Mouse (Mus musculus) stomach, embryonic 14.5 days (tissue): ENCODE data around the gene Sash1. TPM values are rescaled to one million over a fixed set of nuclear protein-coding genes. Genes with fewer than 3 reads are reported as not detected.

Experiments used
- ATAC-seq: fragments of 200-750 bp; cut with Nextera tagmentation; 2 replicates; pipeline ENCODE4 v1.8.0; 2017; ENCODE audit warnings: low read depth, moderate TSS enrichment; ENCODE audit not compliant: insufficient number of reproducible peaks, insufficient read depth, low FRiP score
- H3K27ac ChIP-seq: fragments of 300-500 bp; sonication (generic); 2 replicates; pipeline ENCODE4 v1.5.1; 2014; ENCODE audit warnings: mild to moderate bottlenecking, low read length, moderate library complexity, mixed read lengths
- H3K27me3 ChIP-seq: fragments of 300-500 bp; sonication (generic); 2 replicates; pipeline ENCODE4 v1.6.1; 2014; ENCODE audit warnings: low read length, control low read depth, mixed read lengths; ENCODE audit not compliant: control insufficient read depth, insufficient read depth
- H3K36me3 ChIP-seq: fragments of 300-500 bp; sonication (generic); 2 replicates; pipeline ENCODE4 v1.6.1; 2014; ENCODE audit warnings: mild to moderate bottlenecking, control low read depth, low read length, moderate library complexity, mixed read lengths; ENCODE audit not compliant: control insufficient read depth, insufficient read depth
- H3K4me1 ChIP-seq: fragments of 300-500 bp; sonication (generic); 2 replicates; pipeline ENCODE4 v1.6.1; 2014; ENCODE audit warnings: low read length, control low read depth, mixed read lengths; ENCODE audit not compliant: control insufficient read depth, insufficient read depth
- H3K4me2 ChIP-seq: fragments of 300-500 bp; sonication (generic); replicated peaks from 2 replicates; pipeline ENCODE4 v1.6.1; 2014; ENCODE audit warnings: low read depth, low read length, control low read depth
- H3K4me3 ChIP-seq: fragments of 300-500 bp; sonication (generic); 2 replicates; pipeline ENCODE4 v1.5.1; 2014; ENCODE audit warnings: low read depth, low read length, control low read depth
- H3K9ac ChIP-seq: fragments of 300-500 bp; sonication (generic); replicated peaks from 2 replicates; pipeline ENCODE4 v1.6.1; 2014; ENCODE audit warnings: low read depth, mild to moderate bottlenecking, control low read depth, low read length, moderate library complexity, mixed read lengths
- H3K9me3 ChIP-seq: fragments of 300-500 bp; sonication (generic); 2 replicates; pipeline ENCODE4 v1.6.1; 2016; ENCODE audit warnings: low read depth, low read length, control low read depth; ENCODE audit not compliant: control insufficient read depth
- WGBS: fragments of 180-500 bp; shearing (Covaris S2); extraction: QIAGEN DNeasy Blood & Tissue Kit; methylation state at CpG from one replicate; pipeline ENCODE4 v1.1.7; 2014; 5-methylcytosine and 5-hydroxymethylcytosine counted together
- polyA plus RNA-seq: library from polyadenylated mRNA; unstranded; fragments of >200 nt; fragmentation: Nextera tagmentation; extraction: Ambion mirVana; gene quantifications from 2 replicates; pipeline ENCODE4 v1.2.1, GENCODE M21; 2014

Gene Sash1
- polyA plus RNA-seq, 1 experiment from 2014 or later: 9.3 TPM

DNA sequence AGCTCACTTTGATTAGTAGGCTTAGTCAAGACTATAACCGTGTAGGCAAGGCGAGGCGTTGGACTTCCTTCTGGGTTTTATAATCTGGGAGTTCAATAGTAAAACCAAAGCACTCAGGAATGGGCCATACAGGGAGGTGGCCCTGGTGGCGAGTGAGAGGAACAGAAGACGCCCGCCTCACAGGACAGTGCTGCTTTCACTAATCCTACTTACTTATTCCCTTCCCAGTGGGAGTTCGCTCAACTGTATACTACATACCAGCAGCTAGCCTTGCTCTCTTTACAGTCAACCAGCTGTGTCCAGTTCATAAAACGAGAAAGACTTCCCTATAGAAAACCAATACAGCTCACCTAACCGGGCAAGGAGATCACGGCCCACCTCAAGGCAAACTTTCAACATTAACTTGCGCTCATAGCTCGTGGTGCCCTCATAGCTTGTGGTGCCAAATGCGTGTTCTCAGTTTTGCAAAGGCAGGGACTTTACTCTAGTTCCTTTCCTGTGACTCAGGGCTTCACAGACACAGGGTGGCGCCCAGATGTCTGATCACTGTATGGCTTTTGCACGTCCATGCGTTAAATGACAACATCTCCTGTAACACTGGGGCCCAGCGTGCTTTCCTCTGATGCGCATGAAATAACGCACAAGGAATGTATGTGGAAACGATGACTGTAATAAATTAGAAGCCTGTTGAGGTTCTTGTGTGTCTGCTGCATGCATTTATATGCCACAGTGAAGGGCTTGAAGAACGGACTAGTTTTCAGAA lies 138.2 kb downstream of the Sash1 start:
- H3K36me3 ChIP-seq: peaks cover 8% of the 10 kb centered on the region
- 84% methylated on average over 21 of the region's 21 CpGs for WGBS

DNA sequence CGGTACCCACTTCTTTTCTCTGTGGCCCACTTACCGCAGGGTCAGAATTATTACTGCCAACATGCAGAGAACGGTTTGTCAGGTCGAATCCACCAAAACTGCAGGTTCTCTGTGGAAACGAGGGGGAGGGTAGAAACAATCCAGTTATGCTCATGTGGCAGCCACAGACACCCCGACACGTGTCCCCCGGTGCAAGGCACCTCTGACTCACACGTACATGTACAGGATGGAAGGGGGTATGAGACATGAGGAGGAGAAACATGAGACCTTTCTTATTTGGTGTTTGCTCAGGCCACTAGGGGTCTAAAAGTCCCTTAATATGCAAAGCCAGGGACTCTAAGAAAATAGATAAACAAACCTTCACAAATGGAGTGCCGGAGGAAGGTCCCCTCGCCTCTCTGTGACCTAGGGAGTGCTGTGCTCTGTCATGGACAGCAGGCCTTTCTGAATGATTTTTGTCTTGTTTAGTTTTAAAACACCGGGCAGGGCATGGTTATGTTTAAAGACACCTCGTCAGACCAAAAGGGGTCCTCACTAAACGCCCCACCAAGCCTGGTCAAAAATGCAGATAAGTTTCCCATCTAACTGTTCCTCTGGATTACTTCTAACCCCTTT lies 139.7 kb downstream of the Sash1 start:
- Histone ChIP-seq H3K4me1 (no peaks in the 10 kb centered on the region), H3K4me3 (no peak overlapping the region), H3K4me2 (no peak overlapping the region), H3K36me3 (peaks cover 14% of the 10 kb centered on the region), H3K9me3 (no peaks in the 10 kb centered on the region), H3K27me3 (no peaks in the 10 kb centered on the region), H3K9ac (no peak overlapping the region), H3K27ac (no peak overlapping the region)
- 59% methylated on average over 14 of the region's 14 CpGs for WGBS
- no peak for ATAC-seq

More for the DNA sequence above, 138.2 kb downstream of the Sash1 start:
- no peak for ATAC-seq
- Histone ChIP-seq H3K4me2 (no peak overlapping the region), H3K27me3 (no peaks in the 10 kb centered on the region), H3K9me3 (no peaks in the 10 kb centered on the region), H3K4me1 (no peaks in the 10 kb centered on the region), H3K4me3 (no peak overlapping the region), H3K9ac (no peak overlapping the region), H3K27ac (no peak overlapping the region)

DNA sequence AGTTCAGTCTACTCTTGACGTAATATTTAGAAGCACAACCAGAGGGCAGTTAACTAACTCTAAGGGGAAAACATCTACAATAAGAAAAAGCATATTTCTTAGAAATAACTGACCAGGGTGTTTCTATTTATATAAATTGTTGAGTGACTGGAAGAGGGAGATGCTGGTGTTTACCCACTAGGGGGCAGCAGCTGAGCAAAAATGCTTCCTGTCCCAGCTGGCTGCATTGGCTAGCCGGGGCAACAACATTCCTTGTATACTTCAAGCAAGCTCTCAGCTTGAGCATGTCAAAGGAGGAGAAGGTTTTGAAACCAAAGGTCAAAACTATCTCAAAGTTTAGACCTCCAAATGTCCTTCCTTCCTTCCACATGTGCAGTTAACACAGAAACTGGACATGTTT lies 143.0 kb downstream of the Sash1 start:
- ATAC-seq: no peak
- Histone ChIP-seq H3K4me1 (no peaks in the 10 kb centered on the region), H3K9ac (no peak overlapping the region), H3K27ac (no peak overlapping the region), H3K4me3 (no peak overlapping the region), H3K36me3 (peaks cover 43% of the 10 kb centered on the region), H3K27me3 (no peaks in the 10 kb centered on the region), H3K4me2 (no peak overlapping the region), H3K9me3 (no peaks in the 10 kb centered on the region)
- WGBS: 40% methylated on average over 2 of the region's 2 CpGs

DNA sequence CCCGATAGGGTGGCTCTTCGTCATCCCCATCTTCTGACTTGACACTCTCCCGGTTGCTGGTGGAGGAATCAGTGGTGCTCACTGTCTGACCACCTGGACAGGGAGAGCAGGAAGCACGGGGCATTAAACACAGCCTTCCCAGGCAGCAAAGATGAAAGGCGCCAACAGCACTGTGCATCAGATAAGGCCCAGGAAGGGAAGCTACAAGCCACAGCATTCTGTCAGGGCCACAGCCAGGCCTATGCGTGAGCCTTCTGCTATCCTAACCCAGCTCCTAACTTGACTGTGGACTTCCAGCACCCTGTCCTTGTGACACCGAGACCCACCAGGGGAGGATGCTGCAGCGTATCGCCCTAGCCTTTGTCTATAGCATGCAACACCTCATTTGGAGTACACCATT lies 144.4 kb downstream of the Sash1 start:
- Histone ChIP-seq H3K4me2 (no peak overlapping the region), H3K36me3 (peaks cover 43% of the 10 kb centered on the region), H3K27ac (no peak overlapping the region), H3K27me3 (no peaks in the 10 kb centered on the region), H3K4me3 (no peak overlapping the region), H3K9me3 (no peaks in the 10 kb centered on the region), H3K9ac (no peak overlapping the region), H3K4me1 (no peaks in the 10 kb centered on the region)
- ATAC-seq: no peak
- WGBS: 86% methylated on average over 9 of the region's 9 CpGs

DNA sequence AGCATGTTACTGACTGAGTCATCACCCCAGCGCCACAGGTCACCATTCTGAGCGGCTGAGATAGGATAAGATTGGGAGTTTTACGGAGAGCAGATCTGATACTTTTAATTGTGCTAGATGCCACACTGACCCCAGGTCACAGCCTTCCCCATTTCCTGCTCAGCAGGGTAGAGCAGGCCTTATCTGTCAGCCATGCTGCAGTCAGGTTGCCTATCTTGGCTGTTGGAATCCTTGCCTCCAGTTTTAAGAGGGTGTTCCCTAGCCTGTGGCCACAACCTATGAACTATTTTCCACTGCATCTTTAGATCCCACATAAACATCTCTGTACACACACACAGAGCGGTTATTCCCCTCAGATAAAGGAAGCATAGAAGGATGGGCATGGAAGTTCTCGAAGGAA lies 145.1 kb downstream of the Sash1 start:
- peaks cover 44% of the 10 kb centered on the region for H3K36me3 ChIP-seq
- H3K9me3 ChIP-seq: no peaks in the 10 kb centered on the region
- WGBS: 85% methylated on average over 5 of the region's 5 CpGs
- H3K4me3 ChIP-seq: no peak overlapping the region
- H3K9ac ChIP-seq: no peak overlapping the region
- no peak overlapping the region for H3K27ac ChIP-seq
- H3K4me2 ChIP-seq: no peak overlapping the region
- no peaks in the 10 kb centered on the region for H3K27me3 ChIP-seq
- no peaks in the 10 kb centered on the region for H3K4me1 ChIP-seq
- ATAC-seq: no peak

DNA sequence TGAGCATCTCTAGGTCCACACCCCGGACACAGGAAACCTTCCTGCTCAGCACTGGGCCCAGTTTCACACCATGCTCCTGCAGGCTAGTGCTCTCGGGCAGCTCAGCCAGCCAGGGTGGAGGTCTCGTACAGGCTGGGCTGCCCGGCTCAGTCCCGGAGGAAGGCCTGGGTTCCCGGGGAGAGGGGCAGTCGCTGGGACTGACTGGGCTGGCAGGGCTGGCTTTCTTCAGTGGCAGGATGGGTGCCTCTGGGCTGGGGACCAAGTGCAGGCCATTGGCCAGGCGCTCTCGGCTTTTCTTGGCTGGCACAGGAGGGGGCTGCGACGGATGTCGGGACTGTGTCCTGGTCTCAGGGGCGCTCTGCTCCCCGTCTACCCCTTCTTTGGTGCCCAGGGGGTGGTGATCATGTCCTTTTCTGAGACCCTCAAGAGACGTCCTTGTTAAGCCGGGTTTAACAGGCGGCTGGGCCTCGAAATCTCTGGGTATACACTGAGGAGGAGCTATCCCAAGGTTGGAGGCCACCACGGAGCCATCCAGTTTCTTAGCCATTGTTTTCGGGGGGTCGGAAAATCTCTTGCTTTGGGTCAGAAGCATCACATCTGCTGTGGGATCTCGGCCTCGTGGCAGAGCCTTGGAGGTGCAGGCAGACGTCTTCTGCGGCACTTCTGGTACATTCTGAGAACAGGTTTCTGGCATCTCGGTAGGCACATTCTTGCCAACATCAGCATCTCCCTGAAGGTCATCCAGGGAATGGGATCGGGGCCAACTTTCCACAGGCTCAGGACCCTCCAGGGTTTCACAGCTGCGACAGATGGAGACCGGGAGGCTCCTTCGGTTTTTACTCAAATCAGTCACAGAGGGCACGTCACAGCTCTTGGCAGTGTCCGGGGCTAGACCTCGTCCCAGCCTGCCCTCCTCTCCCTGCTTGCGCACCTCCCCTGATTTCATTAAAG lies 156.2 kb downstream of the Sash1 start:
- no peak overlapping the region for H3K4me2 ChIP-seq
- no peak overlapping the region for H3K4me3 ChIP-seq
- 92% methylated on average over 34 of the region's 34 CpGs for WGBS
- H3K4me1 ChIP-seq: no peaks in the 10 kb centered on the region
- no peaks in the 10 kb centered on the region for H3K9me3 ChIP-seq
- H3K9ac ChIP-seq: no peak overlapping the region
- no peaks in the 10 kb centered on the region for H3K27me3 ChIP-seq
- peaks cover 48% of the 10 kb centered on the region for H3K36me3 ChIP-seq
- no peak for ATAC-seq
- no peak overlapping the region for H3K27ac ChIP-seq

DNA sequence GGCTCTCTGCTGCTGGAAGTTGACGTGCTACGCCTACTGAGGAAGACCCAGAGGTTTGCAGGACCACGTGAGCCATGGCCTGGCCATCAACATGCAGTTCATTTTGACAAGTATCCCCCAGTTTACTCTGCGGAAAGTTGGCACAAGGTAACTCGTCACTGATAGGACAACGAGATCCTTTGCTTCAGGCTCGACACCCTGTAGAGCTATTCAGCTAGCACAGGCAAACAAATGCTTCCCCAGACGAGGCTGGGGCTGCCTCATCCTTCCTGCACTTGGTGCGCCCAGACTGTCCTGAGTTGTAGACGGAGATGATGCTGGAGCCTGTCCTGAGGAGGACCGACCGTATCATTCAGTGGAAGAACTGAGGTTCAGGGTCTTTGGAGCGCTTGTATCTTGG lies 166.5 kb downstream of the Sash1 start:
- Histone ChIP-seq H3K36me3 (peaks cover 2% of the 10 kb centered on the region; the same call in 1 of the 2 replicates), H3K9me3 (no peaks in the 10 kb centered on the region), H3K27me3 (no peaks in the 10 kb centered on the region), H3K4me2 (no peak overlapping the region), H3K9ac (no peak overlapping the region), H3K4me1 (0 out of 2 replicates have a peak, but pooled peaks cover 2% of the 10 kb centered on the region), H3K27ac (no peak overlapping the region), H3K4me3 (no peak overlapping the region)
- WGBS: 73% methylated on average over 13 of the region's 13 CpGs
- no peak for ATAC-seq

DNA sequence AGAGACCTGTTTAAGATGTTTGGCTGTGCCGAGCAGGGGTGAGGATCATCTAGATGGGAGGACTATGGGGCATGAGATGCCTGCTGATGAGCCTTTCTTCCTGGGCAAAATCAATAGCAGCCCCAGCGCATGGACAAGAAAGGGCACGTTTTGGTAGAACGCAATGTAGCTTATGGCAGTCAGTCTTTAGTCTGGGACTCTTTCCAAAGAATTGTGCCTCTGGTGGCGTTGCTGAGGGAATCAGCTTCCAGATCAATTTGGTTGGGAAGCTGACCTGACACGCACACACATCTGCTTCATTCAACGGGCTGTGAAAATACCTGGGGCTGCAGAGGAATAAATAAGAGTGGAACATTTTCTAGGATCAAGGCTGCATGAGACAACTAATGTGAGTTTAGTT lies 167.0 kb downstream of the Sash1 start:
- ATAC-seq: no peak
- no peaks in the 10 kb centered on the region for H3K9me3 ChIP-seq
- no peaks in the 10 kb centered on the region for H3K27me3 ChIP-seq
- H3K27ac ChIP-seq: no peak overlapping the region
- WGBS: 77% methylated on average over 7 of the region's 7 CpGs
- no peak overlapping the region for H3K4me2 ChIP-seq
- 0 out of 2 replicates have a peak, but pooled peaks cover 2% of the 10 kb centered on the region for H3K4me1 ChIP-seq
- no peak overlapping the region for H3K9ac ChIP-seq
- H3K4me3 ChIP-seq: no peak overlapping the region
- no peaks in the 10 kb centered on the region for H3K36me3 ChIP-seq
